Mouse (Mus musculus): ENCODE measurements around the gene Tspan2.

DNA sequence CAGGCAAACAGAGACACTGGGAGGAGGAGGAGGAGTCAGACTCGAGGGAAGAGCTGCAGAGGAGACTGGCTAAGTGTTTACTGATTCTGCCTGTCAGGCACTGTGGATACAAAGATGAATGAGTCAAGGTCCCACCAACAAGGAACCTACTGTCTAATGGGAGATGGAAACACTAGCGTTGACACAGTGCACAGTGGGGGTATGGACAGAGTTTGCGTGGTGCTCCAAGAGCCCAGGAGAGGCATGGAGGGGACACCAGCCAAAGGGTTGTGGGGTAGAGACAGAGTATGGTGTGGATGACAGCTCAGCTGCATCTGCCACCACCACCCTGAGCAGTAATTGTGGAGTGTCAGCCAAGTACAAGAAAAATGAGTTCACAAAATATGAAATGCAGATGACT is 28.1 kb downstream of the Tspan2 start:
- TF ChIP-seq CTCF (conservative IDR thresholded peaks at IDR 0.05; ENCODE audit: low read length) (no peak), POU5F1 (IDR thresholded peaks at IDR 0.05; ENCODE audit: borderline replicate concordance, low read length) (no peak)

Data from E14TG2a.4 (cell line).